Mouse (Mus musculus) CH12.LX (cell line): Measurements from ENCODE around the gene Nhsl1.
A peak's percentile ranks its signal among the peaks of the same experiment; 100 is the strongest.

Experiments used
- UBTF ChIP-seq: IDR thresholded peaks from 2 replicates; pipeline ENCODE4 v1.6.1; 2012; ENCODE audit warnings: low read depth, mild to moderate bottlenecking, inconsistent platforms, low read length, improper control_type of control experiment, moderate library complexity
- USF1 ChIP-seq: IDR thresholded peaks from 2 replicates; pipeline ENCODE4 v1.6.1; 2014; ENCODE audit warnings: low read depth, mild to moderate bottlenecking, inconsistent platforms, low read length, improper control_type of control experiment

DNA sequence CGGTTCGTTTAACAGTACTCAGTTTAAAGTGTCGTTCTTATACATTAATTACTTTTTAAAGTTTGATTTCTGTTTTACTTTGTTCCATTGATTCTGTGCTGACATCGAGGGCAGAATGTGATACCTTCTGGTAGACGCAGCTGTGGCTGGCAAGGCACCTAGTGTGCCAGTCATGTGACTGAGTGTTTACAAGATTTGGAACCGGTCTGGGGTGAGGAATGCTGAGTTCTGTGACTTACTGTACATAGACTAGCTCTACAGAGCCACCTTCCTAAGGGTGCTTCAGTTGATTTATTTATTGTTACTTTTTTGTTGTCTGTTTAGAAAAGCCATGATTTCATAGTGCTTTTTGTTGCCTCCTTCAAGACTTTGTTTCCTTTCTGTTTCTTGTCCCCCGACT, 209.0 kb downstream of the Nhsl1 start:
- TF ChIP-seq USF1 (peak; percentile 50; the same call in 1 of the 2 replicates), UBTF (no peak)
